Mouse (Mus musculus) thymus, adult 18-20 months (tissue): Measurements from ENCODE around the gene Sspn.

Experiments
- DNase-seq, 2 experiments: peaks; one replicate each; pipeline ENCODE4 v3.0.0; 2022; ENCODE audit warnings: mixed read lengths in 2 of 2

Gene Sspn

GRCm38 (mm10) chr6:145934697-145935240 is 3.3 kb downstream of the Sspn start:
- no peak for DNase-seq

- DNase-seq: no peak
These were observed 4.5 kb downstream of the Sspn start for GRCm38 (mm10) chr6:145935912-145936311.

- no peak for DNase-seq
These were observed 5.1 kb downstream of the Sspn start for GRCm38 (mm10) chr6:145936511-145936910.

- no peak for DNase-seq
These were observed 9.4 kb downstream of the Sspn start for GRCm38 (mm10) chr6:145940852-145941251.

GRCm38 (mm10) chr6:145942263-145942966 is 11.0 kb downstream of the Sspn start:
- no peak for DNase-seq

GRCm38 (mm10) chr6:145943414-145943813 is 12.0 kb downstream of the Sspn start:
- no peak for DNase-seq

GRCm38 (mm10) chr6:145945700-145946344 is 14.4 kb downstream of the Sspn start:
- DNase-seq: no peak

GRCm38 (mm10) chr6:145949049-145949448 is 17.6 kb downstream of the Sspn start:
- DNase-seq: no peak

- no peak for DNase-seq
These were observed 19.2 kb downstream of the Sspn start for GRCm38 (mm10) chr6:145950626-145951025.

GRCm38 (mm10) chr6:145952594-145952993 is 21.2 kb downstream of the Sspn start:
- DNase-seq: no peak

GRCm38 (mm10) chr6:145953121-145953896 is 21.9 kb downstream of the Sspn start:
- DNase-seq: no peak

- DNase-seq: no peak
These were observed 26.1 kb downstream of the Sspn start for GRCm38 (mm10) chr6:145957427-145957965.

- no peak for DNase-seq
These were observed 26.6 kb downstream of the Sspn start for GRCm38 (mm10) chr6:145958070-145958469.

GRCm38 (mm10) chr6:145961047-145961446 is 29.6 kb downstream of the Sspn start:
- no peak for DNase-seq

- DNase-seq: no peak
These were observed 32.5 kb downstream of the Sspn start for GRCm38 (mm10) chr6:145963966-145964365.

- no peak for DNase-seq
These were observed 36.3 kb downstream of the Sspn start for GRCm38 (mm10) chr6:145967693-145968092.

GRCm38 (mm10) chr6:145968301-145968818 is 36.9 kb downstream of the Sspn start:
- no peak for DNase-seq

- DNase-seq: no peak
These were observed 37.4 kb downstream of the Sspn start for GRCm38 (mm10) chr6:145968821-145969220.

- DNase-seq: no peak
These were observed 38.1 kb downstream of the Sspn start for GRCm38 (mm10) chr6:145969572-145969971.

GRCm38 (mm10) chr6:145972107-145972506 is 40.7 kb downstream of the Sspn start:
- no peak for DNase-seq

- DNase-seq: no peak
These were observed 41.4 kb downstream of the Sspn start for GRCm38 (mm10) chr6:145972836-145973235.

GRCm38 (mm10) chr6:145973356-145973755 is 41.9 kb downstream of the Sspn start:
- DNase-seq: no peak

- no peak for DNase-seq
These were observed 43.3 kb downstream of the Sspn start for GRCm38 (mm10) chr6:145974766-145975165.
